Mouse (Mus musculus): ENCODE data around the gene Cd300e. TPM values are rescaled to one million over a fixed set of nuclear protein-coding genes. Genes with fewer than 3 reads are reported as not detected.

Cd300e gene
- polyA plus RNA-seq, 1 experiment from 2014 or later: not detected

Other genes starting within 250 kb of the Cd300e start
- 49.9 and 105 TPM in 2 replicates for gene Gprc5c, start 211.0 kb downstream of the Cd300e start, polyA plus RNA-seq (2014; fragmentation: Nextera tagmentation; extraction: Ambion mirVana)
- gene Cd300a, start 172.1 kb downstream of the Cd300e start, polyA plus RNA-seq (2014; fragmentation: Nextera tagmentation; extraction: Ambion mirVana): 0.91 and 1.2 TPM in 2 replicates
- gene Cd300lb, start 127.8 kb downstream of the Cd300e start, polyA plus RNA-seq (2014; fragmentation: Nextera tagmentation; extraction: Ambion mirVana): 0.21 and 0.49 TPM in 2 replicates
- not detected in 2 replicates for gene Cd300c, start 93.0 kb downstream of the Cd300e start, polyA plus RNA-seq (2014; fragmentation: Nextera tagmentation; extraction: Ambion mirVana)
- gene Cd300ld, start 72.3 kb downstream of the Cd300e start, polyA plus RNA-seq (2014; fragmentation: Nextera tagmentation; extraction: Ambion mirVana): 0.21 and 0.32 TPM in 2 replicates
- 1.2 and 1.3 TPM in 2 replicates for gene Cd300c2, start 60.3 kb downstream of the Cd300e start, polyA plus RNA-seq (2014; fragmentation: Nextera tagmentation; extraction: Ambion mirVana)
- not detected in 2 replicates for gene Cd300ld2, start 46.0 kb downstream of the Cd300e start, polyA plus RNA-seq (2014; fragmentation: Nextera tagmentation; extraction: Ambion mirVana)
- gene Cd300ld4, start 35.2 kb downstream of the Cd300e start, polyA plus RNA-seq (2014; fragmentation: Nextera tagmentation; extraction: Ambion mirVana): not detected in 2 replicates
- gene Cd300ld5, start 24.4 kb downstream of the Cd300e start, polyA plus RNA-seq (2014; fragmentation: Nextera tagmentation; extraction: Ambion mirVana): not detected in 2 replicates
- not detected in 2 replicates for gene Cd300ld3, start 13.8 kb downstream of the Cd300e start, polyA plus RNA-seq (2014; fragmentation: Nextera tagmentation; extraction: Ambion mirVana)
- 0.96 and 1.2 TPM in 2 replicates for gene Rab37, start 29.3 kb upstream of the Cd300e start, polyA plus RNA-seq (2014; fragmentation: Nextera tagmentation; extraction: Ambion mirVana)
- 0.26 TPM in 2 replicates for gene Cd300lf, start 71.8 kb upstream of the Cd300e start, polyA plus RNA-seq (2014; fragmentation: Nextera tagmentation; extraction: Ambion mirVana)
- gene Slc9a3r1, start 101.2 kb upstream of the Cd300e start, polyA plus RNA-seq (2014; fragmentation: Nextera tagmentation; extraction: Ambion mirVana): 81.5 and 110 TPM in 2 replicates
- gene Tmem104, start 125.3 kb upstream of the Cd300e start, polyA plus RNA-seq (2014; fragmentation: Nextera tagmentation; extraction: Ambion mirVana): 6.3 and 10.3 TPM in 2 replicates
- 18.2 and 18.4 TPM in 2 replicates for gene Nat9, start 125.7 kb upstream of the Cd300e start, polyA plus RNA-seq (2014; fragmentation: Nextera tagmentation; extraction: Ambion mirVana)
- gene Grin2c, start 205.1 kb upstream of the Cd300e start, polyA plus RNA-seq (2014; fragmentation: Nextera tagmentation; extraction: Ambion mirVana): not detected in 2 replicates
- 9.2 and 13.1 TPM in 2 replicates for gene Fdxr, start 214.9 kb upstream of the Cd300e start, polyA plus RNA-seq (2014; fragmentation: Nextera tagmentation; extraction: Ambion mirVana)
- 0.32 and 0.39 TPM in 2 replicates for gene Fads6, start 235.5 kb upstream of the Cd300e start, polyA plus RNA-seq (2014; fragmentation: Nextera tagmentation; extraction: Ambion mirVana)
- gene Otop2, start 245.0 kb upstream of the Cd300e start, polyA plus RNA-seq (2014; fragmentation: Nextera tagmentation; extraction: Ambion mirVana): 0.14 and 0.15 TPM in 2 replicates

All from kidney, embryonic 14.5 days (tissue).